Mouse (Mus musculus): Measurements from ENCODE around the gene Hdac10.

The Hdac10 gene

DNA sequence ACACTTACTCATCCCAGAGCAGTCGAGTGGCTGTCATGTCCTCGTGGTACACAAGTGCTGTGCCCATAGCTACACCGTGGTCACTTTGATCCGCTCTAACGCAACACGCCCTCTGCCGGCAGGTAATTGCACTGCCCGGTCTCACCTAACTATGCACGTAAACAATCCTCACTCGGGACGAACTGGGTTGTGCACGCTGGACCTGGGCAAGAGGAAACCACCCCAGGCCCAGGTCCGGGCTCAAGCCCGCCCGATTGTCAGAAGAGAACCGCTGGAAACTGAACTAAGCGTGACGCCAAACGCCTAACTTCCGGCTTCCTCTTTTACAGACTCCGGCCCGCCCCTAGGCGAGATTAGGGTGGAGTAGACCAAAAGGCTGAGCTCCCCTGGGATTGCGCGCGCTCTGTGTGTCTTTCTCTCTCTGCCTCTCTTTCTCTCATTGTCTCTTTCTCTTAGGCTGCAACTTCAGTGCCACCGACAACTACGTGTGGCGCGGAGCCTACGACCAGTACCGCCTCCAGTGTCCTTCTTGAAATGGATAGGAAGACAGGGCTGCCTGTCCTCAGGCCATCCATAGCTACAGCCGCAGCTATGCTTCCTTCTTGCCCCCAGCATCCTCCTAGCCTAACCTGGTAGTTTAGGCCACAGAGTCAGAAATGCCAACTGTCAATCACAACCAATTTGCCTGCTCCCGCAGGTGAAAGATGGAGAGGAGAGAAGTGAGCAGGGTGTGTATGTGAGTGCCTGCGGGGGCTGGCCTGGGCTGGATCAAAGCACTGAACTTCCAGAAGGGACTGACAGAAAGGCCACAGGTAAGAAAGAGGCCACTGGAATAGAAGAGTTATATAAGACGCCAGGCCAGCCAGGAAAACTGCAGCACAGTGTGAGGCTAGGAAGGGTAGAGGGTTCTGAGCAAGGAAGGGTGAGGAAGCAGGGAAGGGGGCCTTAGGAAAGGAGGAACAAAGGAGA is at the start of gene Hdac10:
Gene Hdac10 (minus strand): TSS at position 319 of the 969 bp plus-strand sequence.
- DNase-seq (ENCODE audit: extremely low spot score, low spot score), result peak; percentile 88

DNA sequence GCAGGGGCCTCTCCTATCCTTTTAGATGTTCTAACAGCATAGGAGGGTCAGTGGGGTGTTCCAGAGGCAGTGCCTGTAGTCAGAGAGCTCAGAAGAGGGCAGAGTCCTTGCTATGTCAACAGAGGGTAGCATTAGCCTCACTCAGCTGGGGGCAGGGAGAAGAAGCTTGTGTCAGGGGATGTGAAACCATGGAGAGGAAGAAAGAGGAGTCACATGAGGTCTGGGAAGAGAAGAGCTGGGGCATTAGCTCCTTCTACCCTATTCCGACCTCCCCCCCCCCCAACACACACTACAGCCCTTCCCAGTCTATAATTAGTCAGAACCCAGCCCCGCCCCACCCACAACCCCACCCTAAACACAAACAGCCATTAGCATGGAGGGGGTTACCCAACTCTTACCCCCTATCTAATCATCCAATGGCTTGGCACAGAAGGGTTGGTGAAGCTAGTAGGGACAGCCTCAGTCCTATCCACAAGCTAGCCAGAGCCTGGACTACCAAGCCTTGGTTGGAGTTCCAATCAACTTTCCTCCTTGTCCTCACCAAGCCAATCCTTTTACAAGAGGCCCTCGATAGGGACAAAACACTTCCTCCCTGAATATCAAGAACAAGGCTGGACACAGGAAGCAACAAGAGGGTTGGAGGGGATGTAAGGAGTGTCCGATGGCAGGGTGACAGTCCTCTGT is 49.2 kb upstream of the Hdac10 start:
- DNase-seq (ENCODE audit: extremely low spot score, low spot score), result no peak

DNA sequence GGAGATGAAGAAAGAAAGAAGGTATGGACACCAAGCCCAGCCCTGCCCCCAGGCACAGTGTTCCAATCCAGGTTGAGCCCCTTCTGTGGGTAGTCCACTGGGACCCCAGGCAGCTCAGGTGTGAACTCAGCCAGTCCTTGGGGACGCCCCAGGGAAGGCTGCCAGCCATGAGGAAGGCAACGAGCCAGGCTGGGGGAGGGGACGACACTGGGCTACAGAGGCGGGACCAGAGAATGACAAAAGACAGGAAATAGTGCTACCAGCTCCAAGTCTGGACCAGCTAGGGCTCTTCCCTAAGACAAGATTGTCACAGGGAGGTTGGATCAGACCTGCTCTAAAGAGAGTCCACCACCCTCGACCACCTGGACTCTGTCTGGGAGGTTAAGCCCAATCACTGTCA is 48.6 kb upstream of the Hdac10 start:
- DNase-seq (ENCODE audit: extremely low spot score, low spot score), result no peak

DNA sequence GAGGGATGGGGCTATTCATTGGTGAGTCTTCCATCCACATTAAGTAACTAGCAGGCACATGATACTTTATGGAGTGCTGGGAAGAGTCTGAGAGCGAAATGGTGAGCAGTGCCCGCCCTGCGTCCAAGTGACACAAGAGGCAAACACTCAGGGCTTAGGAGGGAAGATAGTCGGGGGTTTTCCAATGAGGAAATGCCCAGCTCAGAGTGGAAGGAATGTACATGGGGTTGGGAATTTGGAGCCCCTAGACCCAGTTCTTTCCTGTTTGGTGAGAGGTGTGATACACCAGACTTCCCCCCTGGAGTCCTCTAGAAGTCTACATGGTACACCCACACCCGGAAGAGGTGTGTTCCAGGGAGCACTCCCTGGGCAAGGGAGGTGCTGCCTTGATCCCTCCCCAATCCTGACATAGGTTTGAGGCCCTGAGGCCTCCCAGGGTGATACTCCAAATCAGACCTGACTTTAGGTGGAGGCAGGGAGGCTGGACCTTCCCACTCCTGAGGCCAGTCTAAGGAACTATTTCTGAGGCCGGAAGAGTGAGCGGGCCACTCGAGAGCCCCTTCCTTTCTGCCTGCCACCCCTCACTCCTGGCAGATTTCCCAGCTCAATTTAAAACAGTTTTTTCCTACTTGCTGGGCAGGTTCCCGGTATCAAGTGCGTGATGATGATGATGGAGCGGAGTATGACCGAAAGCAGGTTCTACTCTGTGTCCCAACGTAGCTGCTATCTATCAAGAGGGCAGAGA is 47.1 kb upstream of the Hdac10 start:
- DNase-seq (ENCODE audit: extremely low spot score, low spot score), result no peak

DNA sequence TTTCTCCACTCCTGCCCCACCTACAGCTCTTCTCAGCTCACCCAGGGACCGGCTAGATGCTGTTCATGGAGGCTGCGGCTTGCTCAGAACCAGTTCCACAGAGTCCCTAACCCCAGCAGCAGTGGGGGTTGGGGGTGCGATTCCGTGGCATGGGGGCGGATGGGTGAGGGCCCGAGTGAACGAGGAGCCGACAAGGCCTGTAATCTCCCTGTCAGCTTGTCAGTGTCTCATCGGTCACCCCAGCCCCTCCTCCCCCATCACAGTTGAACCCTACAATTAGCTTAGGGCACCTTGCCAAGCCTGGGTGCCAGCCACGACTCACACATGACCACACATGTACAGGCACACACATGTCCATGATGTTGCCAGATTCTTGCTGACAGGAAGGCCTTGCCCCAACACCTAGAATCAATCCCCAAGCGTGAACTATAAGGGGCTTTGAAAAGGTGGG is 46.4 kb upstream of the Hdac10 start:
- DNase-seq (ENCODE audit: extremely low spot score, low spot score), result no peak

DNA sequence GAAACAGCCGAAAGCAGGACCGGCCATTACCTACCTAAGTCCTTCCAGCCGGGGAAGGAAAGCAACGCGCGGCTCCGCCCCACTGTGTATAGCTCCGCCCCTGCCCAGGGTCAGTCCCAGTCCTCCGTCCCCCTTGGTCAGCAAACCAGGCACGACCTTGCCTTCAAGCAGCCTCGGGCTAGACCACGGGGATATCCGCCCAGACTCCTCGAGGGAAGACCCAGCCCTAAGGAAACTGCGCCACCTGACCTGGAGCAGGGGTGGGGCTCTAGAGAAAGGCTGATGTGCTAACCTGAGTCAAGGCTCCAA is 45.4 kb upstream of the Hdac10 start:
- DNase-seq (ENCODE audit: extremely low spot score, low spot score), result peak; percentile 58

DNA sequence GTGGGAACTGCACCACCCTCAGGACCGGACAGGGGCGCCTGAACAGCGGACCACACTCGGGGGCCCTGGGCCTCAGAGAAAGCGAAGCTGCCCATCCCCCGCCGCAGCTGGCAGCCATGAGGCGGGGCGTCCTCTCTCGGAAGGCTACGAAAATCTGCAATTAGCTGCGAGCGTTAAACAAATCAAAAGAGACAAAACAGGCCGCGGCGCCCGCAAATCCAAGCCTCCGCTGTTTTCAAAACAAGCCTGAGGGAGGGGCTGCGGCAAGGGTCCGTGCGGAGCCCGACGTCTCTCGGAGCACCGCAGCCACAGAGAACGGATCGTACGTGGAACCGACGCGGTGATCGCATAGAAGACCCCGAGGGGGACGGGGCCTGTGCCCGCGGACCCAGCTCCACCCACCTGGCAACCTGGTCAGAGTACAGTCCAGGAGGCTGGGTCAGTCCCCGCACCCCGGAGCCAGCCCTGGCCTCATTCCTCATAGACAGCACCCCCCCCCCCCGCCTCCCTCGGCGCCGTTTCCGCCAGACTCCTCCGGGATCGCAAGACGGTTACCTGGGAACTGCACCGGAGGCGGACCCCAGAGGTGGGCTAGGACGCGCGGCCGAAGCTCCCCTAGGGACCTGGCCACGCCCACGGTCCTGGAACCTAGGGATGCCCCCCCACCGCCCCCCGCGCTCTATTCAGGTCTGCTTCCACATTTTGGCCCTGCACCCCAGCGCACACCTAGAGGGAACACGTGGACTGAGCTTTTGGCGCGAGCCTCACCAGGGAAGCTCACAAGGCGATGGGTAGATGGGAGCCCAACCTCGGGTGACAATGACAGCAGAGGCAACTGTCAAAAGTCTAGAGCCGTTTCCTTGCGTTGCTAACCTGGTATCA is 44.8 kb upstream of the Hdac10 start:
- peak; percentile 48 for DNase-seq (ENCODE audit: extremely low spot score, low spot score)

DNA sequence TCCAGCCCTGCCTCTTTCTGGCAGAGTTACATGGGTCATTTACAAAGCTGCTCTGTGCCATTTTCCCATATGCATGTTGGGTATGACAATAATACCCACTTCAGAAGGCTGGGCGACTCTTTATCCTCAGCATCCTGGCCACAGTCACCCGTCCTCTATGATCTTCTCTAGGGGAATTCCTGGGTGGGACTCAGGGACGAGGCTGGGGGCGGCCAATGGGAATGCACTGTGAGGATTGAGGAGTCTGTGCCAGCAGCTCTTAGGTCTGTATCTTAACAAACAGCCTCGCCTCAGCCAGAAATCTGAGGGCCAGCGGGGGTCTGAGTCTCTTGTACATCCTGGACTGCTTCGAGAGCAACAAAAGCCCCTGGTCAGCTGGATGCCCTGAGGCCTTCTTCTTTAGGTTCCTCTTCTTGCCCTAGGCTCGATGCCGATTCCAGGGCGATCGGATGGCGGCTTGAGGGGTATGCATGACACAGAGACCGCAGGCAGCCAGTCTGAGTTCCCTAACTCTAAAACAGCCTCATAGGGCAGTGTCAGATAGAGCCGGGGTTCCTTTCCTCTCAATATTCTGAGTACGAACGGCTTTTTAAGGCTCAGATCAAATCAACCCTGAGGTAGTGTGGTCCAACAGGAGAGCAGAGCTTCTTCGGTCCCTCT is 43.9 kb upstream of the Hdac10 start:
- DNase-seq (ENCODE audit: extremely low spot score, low spot score), result no peak

DNA sequence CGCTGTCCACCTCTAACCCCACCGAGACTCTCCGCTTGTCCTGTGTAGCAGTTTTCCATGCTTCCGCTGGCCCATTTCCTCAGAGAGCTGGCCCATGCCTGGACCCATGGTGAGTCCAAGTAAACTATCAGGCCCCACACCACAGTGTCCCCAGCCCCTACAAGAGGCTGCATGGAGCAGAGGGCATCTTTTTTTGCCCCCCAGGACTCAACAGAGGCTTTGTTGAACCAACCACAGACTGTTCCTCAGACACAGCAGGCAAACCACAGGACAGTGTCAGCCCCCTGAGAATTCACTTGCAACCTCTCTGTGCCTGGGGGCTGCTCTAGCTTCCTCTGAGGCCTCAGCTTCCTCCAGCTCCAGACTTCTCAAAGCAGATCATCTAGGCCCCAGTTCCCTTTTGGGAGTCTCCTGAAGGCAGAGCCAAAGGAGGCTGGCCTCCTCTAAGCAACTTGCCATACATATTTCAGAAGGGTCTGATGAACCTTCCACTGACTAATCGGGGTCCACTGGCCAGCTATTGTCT is 43.1 kb upstream of the Hdac10 start:
- no peak for DNase-seq (ENCODE audit: extremely low spot score, low spot score)

DNA sequence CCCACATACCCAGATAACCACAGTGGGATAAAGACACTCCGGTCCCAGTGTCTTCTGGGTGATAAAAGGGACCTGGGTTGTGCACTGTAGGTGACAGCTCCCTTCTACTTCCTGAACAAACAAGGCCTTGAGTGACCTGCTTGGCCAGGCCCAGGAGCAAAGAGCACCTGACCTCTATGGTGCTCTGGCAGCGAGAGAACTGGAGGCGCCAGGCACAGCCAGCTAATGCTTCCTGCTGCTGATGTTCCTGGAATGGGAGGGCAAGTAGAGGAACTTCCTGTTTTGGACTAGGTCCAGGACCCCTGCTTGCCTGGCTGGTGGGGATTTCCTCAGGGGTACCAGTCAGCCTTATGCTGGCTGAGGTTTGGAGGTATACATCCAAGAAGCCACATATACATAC is 41.6 kb upstream of the Hdac10 start:
- no peak for DNase-seq (ENCODE audit: extremely low spot score, low spot score)

DNA sequence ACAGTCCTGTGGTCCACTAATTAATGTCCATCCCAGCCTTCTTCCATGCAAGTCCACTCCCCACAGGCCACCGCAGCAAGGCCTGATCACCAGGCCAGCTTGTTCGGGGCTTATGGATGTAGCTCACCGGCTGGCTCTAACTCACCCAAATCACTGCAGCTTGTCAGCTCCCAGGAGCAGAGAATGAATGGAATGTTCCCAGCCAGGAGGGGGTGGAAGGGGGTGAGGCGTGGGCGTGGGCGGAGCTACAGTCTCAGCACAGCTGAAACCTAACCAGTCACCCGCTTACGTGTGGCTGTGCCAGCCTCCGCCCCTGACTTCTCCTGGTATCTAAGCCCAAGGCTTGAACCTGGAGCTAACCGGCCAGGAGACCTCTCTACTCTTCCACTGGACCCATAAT is 40.9 kb upstream of the Hdac10 start:
- DNase-seq (ENCODE audit: extremely low spot score, low spot score), result peak; percentile 77

DNA sequence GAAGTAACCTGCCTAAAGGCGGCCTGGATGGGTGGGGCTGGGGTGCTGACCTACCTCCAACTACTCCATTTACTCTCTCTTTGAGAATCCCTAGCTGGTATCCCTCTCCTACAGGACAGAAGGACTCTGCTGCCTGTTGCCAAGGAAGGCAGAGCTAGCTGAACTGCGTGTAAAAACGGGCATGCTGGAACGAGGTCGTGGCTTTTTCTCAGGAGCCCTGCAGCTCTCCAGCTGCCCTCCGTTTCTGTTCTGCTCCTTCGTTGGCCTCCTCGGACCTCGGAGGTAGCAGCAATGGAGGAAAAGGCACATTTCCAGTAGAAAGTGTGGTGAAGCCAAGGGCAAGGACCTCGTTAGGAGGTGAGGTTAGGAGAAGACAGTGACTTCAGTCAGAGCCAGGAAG is 40.4 kb upstream of the Hdac10 start:
- no peak for DNase-seq (ENCODE audit: extremely low spot score, low spot score)

DNA sequence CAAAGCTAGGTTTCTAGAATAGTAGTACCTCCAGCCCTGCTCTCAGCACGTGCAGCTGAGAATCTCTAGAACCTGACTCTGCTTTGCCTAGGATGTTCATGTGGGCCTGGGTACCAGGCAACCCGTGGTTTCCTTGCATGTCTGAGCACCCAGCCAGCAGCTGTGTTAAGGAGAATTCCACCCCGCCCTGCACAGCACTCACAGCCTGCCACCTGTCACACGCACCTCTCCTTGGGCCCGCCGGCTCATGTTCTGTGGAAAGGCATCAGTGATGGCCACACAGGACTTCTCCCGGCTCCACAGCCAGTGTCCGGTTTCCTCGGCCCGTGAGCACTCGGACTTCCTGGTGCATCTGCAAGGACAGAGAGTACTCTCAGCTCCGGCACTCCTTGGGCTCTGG is 37.0 kb upstream of the Hdac10 start:
- no peak for DNase-seq (ENCODE audit: extremely low spot score, low spot score)

DNA sequence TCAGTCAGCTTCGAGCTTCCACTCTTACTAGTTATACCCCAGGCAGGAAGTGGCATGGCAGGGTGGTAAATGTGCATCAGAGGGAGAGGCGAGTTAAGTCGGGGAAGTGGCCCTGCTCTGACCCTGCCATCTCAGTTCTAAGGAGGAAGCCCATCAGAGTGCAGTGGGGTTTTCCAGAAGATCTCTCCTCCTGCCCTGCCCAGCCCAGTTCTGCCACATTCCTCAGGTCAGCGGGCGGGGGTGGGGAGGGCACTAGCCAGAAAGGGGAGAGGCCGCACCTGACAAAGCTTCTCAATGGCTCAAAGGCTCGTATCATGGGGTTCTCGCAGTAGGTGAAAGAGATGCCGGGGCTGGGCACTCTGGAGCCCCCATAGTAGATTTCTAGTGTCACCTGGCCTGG is 32.9 kb upstream of the Hdac10 start:
- no peak for DNase-seq (ENCODE audit: extremely low spot score, low spot score)

DNA sequence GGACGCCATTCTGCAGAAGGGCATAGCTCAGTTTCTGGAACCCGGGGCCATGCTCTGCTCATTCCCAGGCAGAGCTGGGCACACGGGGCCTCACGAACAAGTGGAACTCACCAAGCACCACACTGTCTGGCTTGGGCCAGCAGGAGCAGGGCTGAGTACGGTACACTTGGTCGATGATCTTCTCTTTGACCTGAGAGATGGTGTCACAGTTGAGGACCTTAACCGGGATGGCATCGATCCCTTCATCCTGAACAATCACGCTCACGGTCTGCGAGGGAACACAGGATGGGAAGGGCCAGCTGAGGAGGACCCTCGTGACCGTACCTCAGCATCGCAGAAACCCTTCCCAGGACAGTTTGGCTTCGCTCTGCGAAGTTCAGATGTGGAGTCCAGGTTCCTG is 30.0 kb upstream of the Hdac10 start:
- no peak for DNase-seq (ENCODE audit: extremely low spot score, low spot score)

DNA sequence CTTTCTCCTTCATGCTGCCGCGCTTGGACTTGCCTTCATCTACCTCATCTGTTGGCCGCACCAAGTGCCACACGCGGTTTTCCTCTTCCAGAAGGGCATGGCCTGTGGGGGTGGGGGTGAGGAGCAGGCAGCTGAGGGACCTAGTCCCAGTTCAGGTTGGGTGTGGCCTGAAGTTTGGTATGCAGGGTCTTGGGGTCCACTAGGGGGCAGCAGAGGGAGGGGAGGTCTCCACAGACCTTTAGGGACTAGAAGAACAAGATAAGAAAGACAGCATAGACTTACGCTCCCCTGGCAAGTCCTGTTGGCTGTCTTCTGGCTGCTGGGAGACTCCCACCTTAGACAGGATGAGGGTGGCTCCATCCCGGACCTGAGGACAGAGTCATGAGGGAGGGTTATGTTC is 29.5 kb upstream of the Hdac10 start:
- DNase-seq (ENCODE audit: extremely low spot score, low spot score), result peak; percentile 68

DNA sequence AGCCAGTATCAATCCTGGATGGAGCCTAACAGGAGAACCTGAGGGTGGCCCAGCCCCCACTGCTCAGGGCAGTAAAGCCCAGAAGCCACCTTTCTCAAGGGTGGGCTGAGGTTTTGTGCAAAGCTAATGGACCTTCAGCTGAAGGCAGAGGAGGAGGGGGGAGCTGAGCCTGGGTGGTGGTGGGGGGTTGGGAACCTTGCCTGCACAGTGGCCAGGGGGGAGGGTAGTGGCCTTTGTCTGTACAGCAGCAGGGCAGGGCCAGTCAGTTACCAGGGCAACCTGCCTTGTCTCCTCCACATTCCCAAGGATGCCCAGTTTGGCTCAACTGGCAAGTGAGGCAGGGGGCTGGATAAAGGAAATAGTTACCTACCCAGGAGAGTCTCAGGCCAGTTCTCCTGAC is 23.8 kb upstream of the Hdac10 start:
- no peak for DNase-seq (ENCODE audit: extremely low spot score, low spot score)

DNA sequence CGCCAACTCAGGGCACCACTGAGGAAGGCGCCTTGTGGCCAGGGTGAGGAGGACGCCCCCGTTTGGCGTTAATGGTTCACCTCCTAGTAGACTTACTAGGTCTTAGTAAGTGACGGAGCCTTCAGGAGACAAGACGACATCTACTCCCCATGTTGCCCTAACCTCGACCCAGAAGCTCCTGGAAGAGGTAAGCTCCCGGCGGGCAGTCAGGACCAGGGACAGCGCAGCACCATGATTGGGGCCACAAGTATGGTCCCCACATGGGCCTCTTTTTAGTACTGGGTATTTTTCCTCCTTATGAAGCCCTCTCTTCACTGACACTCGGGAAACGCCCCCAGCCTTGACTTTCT is 21.5 kb upstream of the Hdac10 start:
- DNase-seq (ENCODE audit: extremely low spot score, low spot score), result peak; percentile 64

DNA sequence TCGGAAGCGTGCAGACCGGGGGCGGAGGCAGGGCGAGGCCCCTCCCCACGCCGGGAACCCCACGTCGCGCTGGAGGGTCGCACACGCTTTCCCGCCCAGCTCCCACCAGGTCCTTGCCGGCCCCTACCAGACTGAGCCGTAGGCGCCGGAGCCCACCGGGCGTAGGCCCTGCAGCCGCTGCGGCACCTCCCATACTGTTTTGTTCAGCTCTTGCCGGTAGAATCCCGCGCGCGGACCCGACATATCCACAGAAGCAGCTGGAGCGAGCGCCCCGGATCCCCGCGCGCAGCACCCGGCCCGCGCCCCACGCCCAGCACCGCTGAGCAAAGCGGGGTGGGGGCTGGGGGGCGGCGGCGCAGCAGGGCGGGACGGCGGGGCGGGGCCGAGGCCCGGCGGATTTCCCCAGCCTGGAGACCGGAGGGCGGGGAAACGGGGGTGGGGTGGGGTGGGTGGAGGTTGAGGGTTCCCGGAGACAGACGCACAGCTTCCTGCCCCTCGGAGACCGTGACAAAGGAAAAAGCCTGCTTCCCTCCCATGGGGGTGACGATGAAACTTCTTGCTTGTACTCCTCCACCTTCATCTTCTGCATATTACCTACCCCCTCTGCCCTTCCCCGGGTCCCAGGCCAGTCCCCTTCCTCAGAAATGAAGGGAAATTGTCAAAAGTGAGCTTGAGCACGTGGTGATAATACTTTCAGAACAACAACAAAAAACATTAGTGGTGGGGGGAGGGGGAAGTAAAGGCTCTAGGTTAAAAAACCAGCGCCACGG is 21.0 kb upstream of the Hdac10 start, which contains the start of gene Mapk11:
Gene Mapk11 (minus strand): TSS at position 358 of the 770 bp plus-strand sequence.
- DNase-seq (ENCODE audit: extremely low spot score, low spot score), result peak; percentile 68
